Mouse (Mus musculus) mouse embryonic stem cell (cell line): ENCODE measurements around the gene Glis1.

Source experiments
- in situ Hi-C, 2 experiments: fragments of 300-500 bp; cut with MboI; formaldehyde crosslinking; loops; 1 replicate in 1 of 2; 3 replicates in 1 of 2; pipeline ENCODE4 v1.14.3; 2019 to 2020; ENCODE audit warnings: low sequenced_read_pairs in 2 of 2, low pct_unique_long_range_greater_than_20kb in 1 of 2, mixed read lengths in 1 of 2; ENCODE audit not compliant: unreplicated experiment in 1 of 2

Gene Glis1

GRCm38 (mm10) chr4:107489121-107489840, 54.9 kb downstream of the Glis1 start:
- in situ Hi-C loops: no loop called here

- in situ Hi-C loops: no loop called here
Measured at GRCm38 (mm10) chr4:107492991-107493390, 58.6 kb downstream of the Glis1 start.

GRCm38 (mm10) chr4:107495751-107496430, 61.5 kb downstream of the Glis1 start:
- in situ Hi-C loops: no loop called here

- in situ Hi-C loops: no loop called here
Measured at GRCm38 (mm10) chr4:107497430-107497935, 63.1 kb downstream of the Glis1 start.

- in situ Hi-C loops: no loop called here
Measured at GRCm38 (mm10) chr4:107502601-107503051, 68.2 kb downstream of the Glis1 start.

- in situ Hi-C loops: no loop called here
Measured at GRCm38 (mm10) chr4:107514981-107515380, 80.6 kb downstream of the Glis1 start.

GRCm38 (mm10) chr4:107515626-107516025, 81.2 kb downstream of the Glis1 start:
- in situ Hi-C loops: no loop called here

- in situ Hi-C loops: no loop called here
Measured at GRCm38 (mm10) chr4:107518766-107519165, 84.4 kb downstream of the Glis1 start.

- in situ Hi-C loops: no loop called here
Measured at GRCm38 (mm10) chr4:107520071-107520470, 85.7 kb downstream of the Glis1 start.

GRCm38 (mm10) chr4:107520816-107521215, 86.4 kb downstream of the Glis1 start:
- in situ Hi-C loops: no loop called here

- in situ Hi-C loops: no loop called here
Measured at GRCm38 (mm10) chr4:107523607-107524151, 89.3 kb downstream of the Glis1 start.

- in situ Hi-C loops: no loop called here
Measured at GRCm38 (mm10) chr4:107535126-107535525, 100.7 kb downstream of the Glis1 start.

- in situ Hi-C loops: no loop called here
Measured at GRCm38 (mm10) chr4:107538116-107538515, 103.7 kb downstream of the Glis1 start.

- in situ Hi-C loops: no loop called here
Measured at GRCm38 (mm10) chr4:107538561-107538960, 104.2 kb downstream of the Glis1 start.

GRCm38 (mm10) chr4:107539021-107539420, 104.6 kb downstream of the Glis1 start:
- in situ Hi-C loops: no loop called here

GRCm38 (mm10) chr4:107541821-107542220, 107.4 kb downstream of the Glis1 start:
- in situ Hi-C loops: no loop called here

- in situ Hi-C loops: no loop called here
Measured at GRCm38 (mm10) chr4:107544843-107545242, 110.5 kb downstream of the Glis1 start.

GRCm38 (mm10) chr4:107545726-107546125, 111.3 kb downstream of the Glis1 start:
- in situ Hi-C loops: no loop called here

- in situ Hi-C loops: no loop called here
Measured at GRCm38 (mm10) chr4:107546525-107546924, 112.1 kb downstream of the Glis1 start.
